20 mouse cellular contexts compared by ENCODE assay signal in the genomic region with DNA sequence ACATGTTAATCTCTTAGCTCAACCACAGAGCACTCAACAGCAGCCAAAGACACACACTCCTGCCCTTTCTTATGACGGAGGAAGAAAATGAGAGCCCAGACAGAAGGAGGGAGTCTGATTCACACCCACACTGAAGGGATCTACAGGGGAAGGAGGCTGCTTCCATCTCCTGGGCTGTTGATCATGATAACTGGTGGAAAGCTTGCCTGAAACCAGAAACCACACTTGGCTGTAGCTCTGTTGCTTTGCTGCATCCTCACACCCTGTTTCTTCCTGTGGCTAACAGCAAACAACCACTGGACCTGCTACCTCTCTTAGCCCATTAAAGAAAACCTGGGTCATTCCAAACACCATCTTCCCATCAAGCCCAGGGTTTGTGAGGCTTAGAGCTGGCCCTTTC.
"Had no signal": no experiment of that assay in that cellular context is flagged by ENCODE, and none has a peak within 500 bp of the region (broad histone marks: within the 10 kb centered on the region; RNA-seq: fewer than 3 reads in every experiment).

No protein-coding gene starts in this region.

- H3K4me3 ChIP-seq: midbrain, embryonic 10.5 days; midbrain, embryonic 12.5 days; myocyte; neural tube, embryonic 13.5 days; neural tube, embryonic 15.5 days had no signal

- DNase-seq: lung, adult 18-20 months; lung, embryonic 14.5 days; lung, postnatal 10 days; midbrain, embryonic 14.5 days; retina, postnatal 1 day; right cerebral cortex, adult 18-20 months; right cerebral cortex, postnatal 25 days; right cerebral cortex, postnatal 4 days; spleen, adult 18-20 months; thymus, adult 18-20 months; thymus, postnatal 14 days; thymus, postnatal 36 days had no signal

- H3K27ac ChIP-seq: liver, embryonic 14.5 days; macrophage; midbrain, embryonic 10.5 days; midbrain, embryonic 12.5 days; neural tube, embryonic 13.5 days; neural tube, embryonic 15.5 days had no signal

- ATAC-seq: midbrain, embryonic 16.5 days had no signal
